Mouse (Mus musculus): Measurements from ENCODE around the gene Notch1.

Notch1 gene

DNA sequence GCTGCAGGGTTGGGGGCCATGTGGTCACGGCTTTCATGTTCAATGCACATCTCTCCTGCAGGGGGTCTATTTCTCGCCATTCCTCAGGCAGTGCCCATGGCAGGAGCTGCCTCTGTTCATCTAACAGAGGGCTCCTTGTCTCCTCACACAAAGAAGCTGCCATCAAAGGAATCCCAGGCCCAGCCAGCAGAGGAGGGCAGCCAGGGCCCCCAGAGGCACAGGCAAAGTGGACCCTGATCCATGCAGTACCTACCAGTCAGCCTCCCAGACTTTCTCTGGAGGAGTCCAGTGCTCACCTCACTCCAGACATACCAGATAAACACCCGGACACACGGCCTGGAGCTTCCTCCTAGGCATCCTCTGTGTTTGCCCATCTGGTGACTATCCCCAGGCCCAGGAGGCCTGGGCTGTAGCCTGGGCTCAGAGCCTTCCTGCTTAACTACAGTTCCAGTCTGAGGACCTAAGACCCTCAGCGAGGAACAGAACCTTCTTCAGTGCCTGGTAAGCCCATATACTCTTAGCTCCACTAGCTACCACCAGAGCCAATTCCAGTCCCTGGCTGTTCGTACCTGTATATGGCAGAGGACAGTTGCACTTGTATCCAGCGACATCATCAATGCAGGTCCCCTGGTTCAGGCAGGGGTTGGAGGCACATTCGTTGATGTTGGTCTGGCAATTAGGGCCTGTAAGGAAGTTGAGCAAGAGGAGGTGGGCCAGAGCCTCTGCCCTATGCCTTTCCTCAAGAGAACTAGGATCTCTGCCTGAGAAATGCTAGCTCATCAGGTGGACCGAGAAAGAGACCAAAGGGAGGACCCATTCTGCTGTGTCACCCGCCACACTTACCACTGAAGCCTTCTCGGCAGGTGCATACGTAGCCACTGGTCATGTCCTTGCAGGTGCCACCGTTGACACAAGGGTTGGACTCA lies 40.7 kb downstream of the Notch1 start:
- no peak for DNase-seq

DNA sequence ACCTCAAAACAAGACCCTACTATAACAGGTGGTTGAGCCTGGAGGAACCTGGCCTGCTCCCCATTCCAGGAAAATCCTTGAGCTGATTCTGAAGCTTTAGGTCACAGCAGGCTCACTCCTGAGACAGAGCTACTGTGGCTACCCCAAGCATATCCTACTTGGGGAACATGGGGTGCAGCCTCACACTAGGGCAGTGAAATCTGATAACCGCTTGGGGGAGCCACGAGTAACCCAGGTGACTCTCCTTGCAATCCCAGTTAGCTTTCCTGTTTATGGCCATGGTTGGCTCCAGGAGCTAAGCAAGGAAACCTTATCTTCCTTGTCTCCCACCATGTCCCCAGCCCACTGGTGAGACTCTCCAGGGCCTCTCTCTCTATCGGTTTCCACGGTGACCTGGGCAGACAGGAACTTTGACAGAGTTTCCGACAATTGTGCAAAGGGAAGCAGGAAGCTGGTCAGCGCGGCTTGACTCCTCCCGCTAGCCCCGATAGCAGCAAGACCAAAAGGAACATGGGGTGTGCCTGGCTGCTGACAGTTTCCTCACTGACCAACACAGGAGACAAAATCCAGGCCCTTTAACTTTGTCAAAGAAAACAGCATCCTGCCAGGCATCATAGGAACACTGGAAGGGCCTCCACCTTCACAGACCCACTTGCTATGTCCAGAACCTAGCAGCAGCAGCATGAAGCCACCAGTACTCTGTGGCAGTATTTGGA lies 41.5 kb downstream of the Notch1 start:
- peak; percentile 88 for DNase-seq

DNA sequence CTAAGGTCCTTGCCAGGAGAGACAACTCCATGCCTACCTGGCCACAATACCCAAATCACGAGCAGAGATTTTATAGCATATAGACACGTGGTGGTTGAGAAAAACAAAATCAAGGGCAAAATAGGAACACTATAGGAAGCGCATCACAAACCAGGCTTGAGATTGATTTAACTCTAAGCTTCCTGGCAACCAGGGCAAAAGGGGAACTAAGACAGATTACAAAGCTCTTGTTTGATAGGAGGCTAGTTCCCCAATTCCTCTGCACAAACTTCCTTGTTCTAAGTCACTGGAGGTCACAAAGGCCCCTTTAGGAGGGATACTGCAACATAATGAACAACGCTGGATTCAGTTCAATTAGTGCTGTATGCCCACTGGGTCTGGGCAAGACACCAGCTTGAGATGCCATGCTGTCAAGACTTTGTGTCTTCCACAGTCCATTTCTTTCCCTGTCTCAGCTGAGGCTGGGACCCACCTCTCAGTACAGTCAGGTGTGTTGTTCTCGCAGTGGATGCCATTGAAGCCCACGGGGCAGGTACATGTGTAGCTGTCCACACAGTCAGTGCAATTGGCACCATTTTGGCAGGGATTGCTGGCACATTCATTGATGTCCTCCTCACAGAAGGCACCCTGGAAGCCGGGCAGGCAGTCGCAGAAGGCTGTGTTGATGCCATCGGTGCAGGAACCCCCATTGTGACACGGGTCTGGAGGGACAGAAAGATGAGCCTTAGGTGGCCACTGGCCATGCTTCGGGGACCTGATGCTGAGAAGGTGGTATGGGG lies 44.0 kb downstream of the Notch1 start:
- no peak for DNase-seq

DNA sequence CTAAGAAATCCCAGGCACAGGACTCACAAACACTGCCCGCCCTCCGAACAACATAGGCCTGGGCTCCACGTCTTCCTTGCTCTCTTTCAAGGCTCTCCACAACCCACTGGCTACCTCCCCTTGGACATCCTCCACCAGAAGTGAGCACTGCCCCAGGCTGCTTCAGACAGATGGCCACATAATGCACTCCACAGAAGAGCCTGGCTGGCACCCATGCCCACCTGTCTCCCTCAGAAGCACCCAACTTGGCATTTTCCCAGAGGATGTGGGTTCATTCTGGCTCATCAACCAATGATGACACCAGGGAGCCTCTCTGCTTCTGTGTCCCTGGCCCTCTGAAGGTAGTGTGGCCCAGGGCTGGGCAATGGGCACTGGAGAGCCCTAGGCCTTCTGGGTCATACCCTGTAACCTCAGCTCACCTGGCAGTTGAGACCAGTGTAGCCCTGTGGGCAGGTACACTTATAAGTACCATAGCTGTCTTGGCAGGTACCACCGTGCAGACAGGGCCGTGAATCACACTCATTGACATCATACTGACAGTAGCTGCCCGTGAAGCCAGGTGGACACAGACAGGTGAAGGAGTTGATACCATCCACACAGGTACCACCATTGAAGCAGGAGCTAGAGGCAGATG lies 44.7 kb downstream of the Notch1 start:
- DNase-seq = no peak

DNA sequence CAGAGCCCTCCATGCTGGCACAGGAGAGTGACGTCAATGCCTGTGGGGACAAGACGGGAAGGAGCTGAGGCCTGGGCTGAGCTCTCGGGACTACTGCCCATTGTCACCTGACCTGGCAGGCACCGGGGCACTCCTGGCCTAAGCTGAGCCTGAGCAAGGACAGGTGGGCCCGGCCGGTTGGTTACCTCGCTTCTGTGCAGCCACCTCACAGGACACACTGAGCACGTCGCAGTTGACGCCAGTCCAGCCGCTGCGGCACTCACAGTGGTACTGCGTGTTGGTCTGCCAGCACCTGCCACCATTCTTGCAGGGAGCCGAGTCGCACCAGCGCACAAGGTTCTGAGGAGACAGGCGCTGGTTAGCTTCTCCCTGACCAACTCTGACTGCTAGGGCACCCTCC lies 45.5 kb downstream of the Notch1 start:
- no peak for DNase-seq

DNA sequence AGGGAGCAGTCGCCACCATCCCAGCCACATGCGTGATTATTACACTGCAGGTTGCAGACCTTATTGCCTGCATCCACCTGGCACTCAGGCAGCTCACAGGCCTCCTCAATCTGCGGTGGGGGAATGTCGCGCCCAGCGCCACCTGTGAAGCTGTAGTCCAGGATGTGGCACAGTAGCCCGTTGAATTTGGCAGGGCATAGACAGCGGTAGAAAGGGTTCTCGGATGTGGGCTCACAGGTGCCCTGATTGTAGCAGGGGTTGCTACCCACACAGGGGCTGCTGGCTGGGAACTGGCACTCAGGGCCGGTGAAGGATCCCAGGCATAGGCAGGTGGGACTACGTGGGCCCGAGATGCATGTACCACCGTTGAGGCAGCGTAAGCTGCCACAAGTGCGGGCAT lies 48.1 kb downstream of the Notch1 start:
- no peak for DNase-seq

DNA sequence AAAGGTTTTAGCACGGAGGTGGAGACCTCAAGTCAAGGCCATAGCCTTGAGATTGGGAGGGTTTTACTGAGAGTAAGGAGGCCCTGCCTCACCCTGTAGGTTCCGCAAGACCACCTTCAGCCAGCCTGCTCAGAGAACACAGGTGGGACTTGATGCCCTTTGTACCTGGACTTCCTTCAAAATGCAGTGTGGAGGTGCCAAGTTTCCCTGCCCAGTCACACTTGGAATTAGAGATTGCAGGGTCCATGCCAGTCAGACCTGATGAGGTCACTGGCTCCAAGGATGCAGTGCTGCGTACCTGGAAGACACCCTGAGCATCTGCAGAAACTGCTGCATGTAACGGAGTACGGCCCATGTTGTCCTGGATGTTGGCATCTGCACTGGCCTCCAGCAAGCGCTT lies 53.1 kb downstream of the Notch1 start:
- DNase-seq = no peak

DNA sequence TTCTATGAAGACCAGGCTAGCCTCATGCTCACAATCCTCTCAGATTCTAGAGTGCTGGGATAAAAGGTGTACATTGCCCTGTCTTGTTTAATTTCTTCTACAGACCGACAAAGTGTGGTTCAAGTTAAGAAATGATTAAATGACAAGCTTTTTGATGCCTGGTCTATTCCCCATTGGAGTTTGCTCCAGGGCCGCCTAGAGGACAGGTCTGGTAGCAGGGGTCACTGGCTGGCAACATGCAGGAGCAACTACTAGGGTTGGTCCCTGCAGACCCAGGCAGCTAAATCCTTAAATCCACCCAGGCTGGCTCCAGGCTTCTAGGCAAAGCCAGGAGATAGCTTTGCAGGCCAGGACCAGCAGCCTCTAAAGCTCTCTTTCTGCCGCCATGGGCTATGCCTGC lies 53.5 kb downstream of the Notch1 start:
- no peak for DNase-seq

DNA sequence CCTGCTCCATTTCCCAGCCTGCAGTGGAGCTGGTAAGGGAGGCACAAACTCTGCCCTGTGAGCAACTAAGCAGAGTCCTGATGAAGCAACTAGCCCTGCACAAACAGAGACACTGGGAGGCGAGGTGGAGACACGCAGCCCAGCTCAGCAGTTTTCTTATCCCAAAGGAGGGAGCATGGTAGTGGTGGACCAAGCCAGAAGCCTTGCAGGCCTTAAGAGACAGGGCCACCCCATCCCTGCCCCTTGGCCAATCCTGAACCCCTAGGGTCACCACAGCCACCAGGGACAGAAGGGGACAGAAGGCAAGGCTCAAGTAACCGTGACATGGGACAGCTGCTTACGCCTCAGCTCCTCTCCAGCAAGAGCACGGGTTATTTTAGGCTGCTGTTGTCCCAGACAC lies 54.8 kb downstream of the Notch1 start:
- peak; percentile 34 for DNase-seq

DNA sequence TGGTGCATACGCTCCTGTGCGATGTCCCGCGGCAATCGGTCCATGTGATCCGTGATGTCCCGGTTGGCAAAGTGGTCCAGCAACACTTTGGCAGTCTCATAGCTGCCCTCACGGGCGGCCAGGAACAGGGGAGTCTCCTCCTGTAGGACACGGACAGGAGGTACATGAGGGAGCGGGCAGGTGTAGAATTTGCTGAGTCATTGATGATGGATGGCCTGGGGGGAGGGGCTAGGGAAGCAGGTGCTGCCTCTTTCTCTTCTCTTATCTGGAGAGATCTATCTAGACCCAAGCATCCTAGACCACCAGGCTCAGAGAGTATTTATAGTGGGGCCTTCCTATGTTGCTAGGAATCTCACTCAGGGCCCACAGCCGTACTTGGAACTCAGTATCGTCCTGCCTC lies 55.6 kb downstream of the Notch1 start:
- DNase-seq = no peak

DNA sequence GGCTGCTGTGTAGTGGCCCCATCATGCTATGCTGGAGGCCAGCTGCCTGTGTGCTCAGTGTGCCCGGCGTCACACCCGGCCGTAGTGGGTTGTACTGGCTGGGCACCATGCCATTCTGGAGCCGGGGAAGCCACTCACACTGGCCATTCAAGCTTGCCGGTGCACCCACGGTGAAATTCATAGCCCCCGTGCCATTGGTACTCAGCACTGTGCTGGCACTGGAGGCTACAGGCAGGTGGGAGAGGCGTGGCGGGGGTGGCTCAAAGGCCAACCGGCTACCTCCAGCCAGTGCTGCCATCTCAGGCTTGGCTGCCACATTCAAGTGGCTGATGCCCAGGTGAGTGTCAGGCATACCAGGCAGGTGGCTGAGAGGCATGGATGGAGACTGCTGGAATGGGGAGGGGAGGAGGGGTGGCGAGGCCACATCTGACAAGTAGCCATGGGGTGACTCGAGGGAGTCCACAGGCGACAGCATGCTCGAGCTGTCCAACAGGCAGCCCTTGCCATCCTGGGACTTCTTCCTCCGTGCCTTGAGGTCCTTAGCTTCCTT lies 56.3 kb downstream of the Notch1 start:
- DNase-seq = peak; percentile 37

DNA sequence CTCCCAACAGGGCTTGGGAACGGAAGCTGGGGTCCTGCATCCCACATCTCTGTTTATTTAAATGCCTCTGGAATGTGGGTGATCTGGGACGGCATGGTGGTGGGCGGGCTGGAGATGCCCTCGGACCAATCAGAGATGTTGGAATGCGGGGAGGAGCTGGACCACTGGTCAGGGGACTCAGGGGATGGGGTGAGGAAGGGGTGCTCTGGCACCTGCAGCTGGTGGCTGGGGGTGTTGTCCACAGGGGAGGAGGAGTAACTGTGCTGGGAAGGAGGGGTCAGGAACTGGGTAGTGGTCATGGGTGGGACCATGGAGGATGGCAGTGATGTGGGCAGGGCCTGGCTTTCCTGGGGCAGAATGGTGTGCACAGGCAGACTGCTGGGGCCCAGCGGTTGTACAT lies 57.0 kb downstream of the Notch1 start:
- DNase-seq = peak; percentile 66

DNA sequence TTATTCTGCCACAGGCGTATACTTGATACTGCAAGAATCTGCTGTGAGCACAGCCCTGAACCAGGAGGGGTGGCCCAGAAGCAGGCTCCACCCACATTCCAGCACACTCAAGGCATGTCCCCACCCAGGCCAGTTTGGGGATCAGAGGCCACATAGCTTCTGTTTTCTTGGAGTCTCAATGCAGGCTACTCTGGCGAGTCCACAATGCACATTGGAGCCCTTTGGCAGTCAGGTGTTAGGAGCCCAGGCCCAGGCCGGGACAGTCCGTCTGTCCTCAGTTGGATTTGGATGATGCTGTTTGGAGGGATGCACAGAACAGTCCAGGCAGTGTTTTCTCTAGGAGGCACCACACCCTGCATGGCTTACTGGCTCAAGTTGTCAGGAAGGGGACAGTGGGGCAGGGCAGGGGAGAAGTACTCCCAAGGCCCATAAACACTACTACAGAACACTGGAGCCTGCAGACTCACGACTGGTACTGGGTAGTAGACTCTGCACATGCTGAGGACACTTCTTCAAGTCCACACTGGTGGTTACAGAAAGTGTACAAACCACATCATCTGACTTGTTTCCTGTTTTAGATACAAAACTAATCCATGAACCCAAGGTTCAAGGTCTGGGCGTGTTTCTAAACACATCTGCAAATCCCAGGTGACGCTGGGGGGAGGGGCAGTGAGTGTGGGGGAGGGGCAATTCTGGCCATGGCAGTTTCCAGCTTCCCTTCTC lies 57.9 kb downstream of the Notch1 start:
- peak; percentile 89 for DNase-seq

DNA sequence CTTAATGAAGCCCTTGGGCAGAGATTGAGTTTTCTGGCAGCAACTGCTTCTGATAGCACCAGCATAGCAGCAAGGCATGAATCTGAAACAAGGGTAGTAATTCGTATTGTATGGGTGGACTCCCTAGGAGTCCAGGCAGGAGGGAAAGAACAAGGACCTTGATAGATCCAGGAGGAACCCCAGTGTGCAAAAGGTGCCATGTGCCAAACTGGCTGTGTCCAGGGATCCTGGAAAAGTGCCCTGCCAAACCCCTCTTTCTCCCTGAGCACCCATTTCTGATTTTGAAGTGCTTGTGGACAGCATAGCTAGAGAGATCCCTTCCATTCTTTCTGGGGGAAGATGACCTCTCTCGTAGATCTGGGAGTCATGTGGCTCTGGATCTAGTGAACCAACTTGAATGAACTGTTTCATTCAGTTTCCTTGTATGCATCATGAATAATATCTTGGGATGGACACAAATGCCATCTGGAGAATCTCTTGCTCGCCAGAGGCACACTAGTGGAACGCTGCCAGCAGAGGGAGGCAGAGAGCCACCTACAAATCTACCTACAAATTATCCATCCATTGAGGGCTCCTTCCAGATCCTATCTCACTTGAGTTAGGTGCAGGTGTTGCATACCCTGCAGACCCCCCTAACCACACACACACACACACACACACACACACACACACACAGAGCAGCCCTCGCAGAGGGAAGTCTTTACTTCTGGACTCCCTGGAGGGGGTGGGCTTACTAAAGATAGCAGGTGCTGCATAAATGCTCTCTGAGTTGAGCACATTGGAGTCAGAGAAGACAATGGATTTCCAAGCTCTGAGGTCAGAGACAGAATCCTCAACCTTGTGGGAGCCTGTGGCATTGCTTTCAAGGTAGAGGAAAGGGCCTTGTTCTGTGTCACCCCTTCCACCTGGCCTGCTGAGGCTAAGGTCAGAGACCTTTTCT lies 67.1 kb downstream of the Notch1 start:
- DNase-seq = peak; percentile 78

DNA sequence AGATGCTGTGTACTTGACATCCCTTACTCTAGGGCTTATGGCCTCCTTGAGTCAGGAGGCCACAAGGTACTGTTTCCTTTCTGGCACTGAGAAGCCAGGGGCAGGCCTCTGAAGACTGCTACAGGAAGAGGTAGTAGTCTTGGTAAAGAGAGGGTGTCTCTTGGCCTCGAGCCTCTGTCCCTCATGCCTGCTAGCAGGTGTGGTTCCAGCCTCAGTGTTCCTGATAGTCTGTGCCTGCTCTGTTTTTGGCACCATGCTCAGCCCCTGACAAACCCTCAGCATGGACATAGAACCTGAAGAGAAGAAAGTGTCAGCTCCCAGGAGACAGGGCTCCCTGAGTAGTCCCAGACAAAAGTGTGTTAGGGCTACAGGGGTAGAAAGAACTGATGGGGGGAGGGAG lies 69.0 kb downstream of the Notch1 start:
- DNase-seq = no peak

DNA sequence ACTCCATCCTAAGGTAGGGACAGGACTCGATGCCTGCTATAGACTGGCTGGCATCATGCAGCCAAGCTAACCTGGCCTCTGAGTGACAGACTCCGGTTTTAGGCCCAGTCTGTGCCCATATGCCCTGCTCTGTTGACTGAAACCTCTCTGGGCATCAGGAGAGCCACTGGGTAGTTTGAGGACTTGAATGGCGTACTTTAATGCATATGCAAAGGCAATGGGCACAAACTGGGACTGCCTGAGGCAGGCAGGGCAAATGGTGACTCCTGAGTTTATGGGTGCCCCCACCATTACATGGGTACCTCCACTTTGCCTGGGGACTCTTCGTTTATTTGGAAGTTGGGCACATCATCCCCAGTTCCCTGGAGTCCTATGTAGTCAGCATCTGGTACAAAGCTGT lies 69.8 kb downstream of the Notch1 start:
- DNase-seq = no peak

DNA sequence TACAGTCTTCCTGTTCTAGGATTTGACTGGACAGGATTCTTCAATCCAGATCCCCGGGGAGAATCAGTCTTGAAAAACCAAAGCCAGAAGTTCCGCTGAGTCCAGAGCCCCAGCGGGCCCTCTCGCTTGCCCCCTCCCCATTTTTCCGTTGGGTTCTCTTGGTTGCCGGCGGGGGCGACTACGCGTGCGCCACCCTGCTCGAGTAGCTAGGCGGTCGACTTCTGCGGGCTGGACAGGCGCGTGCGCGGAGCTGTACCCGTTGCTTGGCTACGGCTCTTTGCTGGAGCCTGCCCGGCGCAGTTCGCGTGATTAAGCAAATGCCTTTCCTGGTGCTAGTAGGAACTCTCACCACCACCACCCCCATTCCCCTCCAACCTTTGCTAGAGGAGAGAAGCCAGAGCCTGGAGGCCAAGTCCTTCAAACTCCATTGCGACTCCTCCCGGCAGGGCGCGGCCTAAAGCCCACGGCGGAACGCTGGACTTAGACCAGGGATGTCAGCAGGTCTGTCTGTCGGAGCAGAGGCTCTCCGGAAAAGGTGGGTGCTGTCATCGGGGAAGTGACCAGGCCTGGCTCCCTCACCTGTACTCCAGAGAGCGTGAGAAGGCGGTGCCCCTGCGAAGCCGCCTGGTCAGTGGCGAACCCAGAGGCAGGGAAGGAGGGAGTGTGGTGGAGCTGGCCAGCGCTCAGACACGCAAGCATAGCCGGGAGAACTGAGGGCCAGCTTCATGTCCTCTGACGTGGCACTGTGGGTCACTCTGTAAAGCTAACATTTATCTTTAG lies 70.6 kb downstream of the Notch1 start:
- DNase-seq = peak; percentile 95

DNA sequence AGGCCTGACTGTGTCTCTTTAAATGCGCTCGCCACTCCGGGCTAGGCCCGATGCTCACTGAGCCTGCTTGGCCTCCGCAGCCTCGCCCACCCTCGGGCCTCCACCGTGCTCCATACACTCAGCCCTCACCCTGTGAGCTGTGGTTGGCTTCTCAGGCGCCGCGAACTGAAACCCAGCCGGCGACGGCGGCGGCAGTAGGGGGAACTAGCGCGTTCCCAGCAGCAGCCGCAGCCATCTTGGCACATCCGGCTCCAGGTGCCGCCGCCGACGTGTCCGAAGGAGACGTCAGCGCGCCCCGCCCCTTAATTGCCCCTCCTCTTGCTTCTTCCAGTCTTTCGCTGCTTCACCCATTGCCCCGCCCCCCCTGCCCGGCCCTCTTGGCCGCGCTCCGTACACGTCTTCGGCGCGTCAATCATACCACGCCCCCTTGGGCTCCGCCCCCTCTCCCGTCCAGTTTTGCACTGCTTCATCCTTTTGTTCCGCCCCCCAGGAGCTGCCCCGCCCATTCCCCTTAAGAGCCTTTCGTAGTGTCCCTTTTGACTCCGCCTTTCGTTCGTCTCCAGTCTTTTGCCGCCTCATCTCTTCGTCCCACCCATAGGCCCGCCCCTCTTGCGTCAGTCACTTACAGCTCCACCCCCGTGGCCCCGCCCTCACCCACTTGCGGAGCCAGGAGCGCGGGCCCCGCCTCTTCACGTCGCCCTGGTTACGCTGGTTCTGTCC lies 71.4 kb downstream of the Notch1 start, which contains the start of gene Sec16a:
TSS of gene Sec16a (minus strand) at position 271 of the 720 bp plus-strand sequence.
- peak; percentile 100 for DNase-seq

DNA sequence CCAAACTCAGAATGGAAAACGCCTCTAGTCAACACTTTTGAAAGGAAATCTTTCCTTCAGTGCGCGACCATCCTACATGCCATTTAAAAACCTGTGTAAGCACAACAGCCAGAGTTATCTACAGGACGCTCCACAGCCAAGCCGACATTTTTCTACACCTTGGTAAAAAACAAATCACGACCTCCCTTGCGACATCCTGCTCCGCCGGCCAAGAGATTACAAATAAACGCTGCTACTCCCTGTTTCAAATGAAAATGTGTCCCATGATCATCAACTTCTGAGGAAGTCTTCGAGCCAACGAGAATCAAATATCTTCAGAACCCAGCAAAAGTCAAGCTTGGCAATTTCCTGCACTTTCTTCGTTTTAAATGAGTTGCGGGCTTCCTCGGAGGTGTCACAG lies 72.1 kb downstream of the Notch1 start:
- peak; percentile 34 for DNase-seq
